Mouse (Mus musculus): Measurements from ENCODE around the gene Pxn. TPM values are rescaled to one million over a fixed set of nuclear protein-coding genes. Genes with fewer than 3 reads are reported as not detected.
"Not testable (repeated sequence)": the region's sequence is repeated elsewhere in the genome, so short reads cannot be mapped to it uniquely, and the experiment has no call there.

Pxn gene
- polyA plus RNA-seq, 1 experiment from 2014 or later: 23.4 TPM

- H3K9me3 ChIP-seq: no peaks in the 10 kb centered on the region
- ATAC-seq (ENCODE audit: low FRiP score): no peak
- no peaks in the 10 kb centered on the region for H3K27me3 ChIP-seq
- 43% methylated on average over 10 of the region's 10 CpGs for WGBS
- H3K27ac ChIP-seq: no peak overlapping the region
- peaks cover 30% of the 10 kb centered on the region for H3K36me3 ChIP-seq
- H3K4me1 ChIP-seq (replicated peaks): peaks cover 41% of the 10 kb centered on the region
- H3K9ac ChIP-seq: no peak overlapping the region
- no peak overlapping the region for H3K4me3 ChIP-seq
- H3K4me2 ChIP-seq: no peak overlapping the region
Measured at GRCm38 (mm10) chr5:115568681-115569080, 62.2 kb downstream of the Pxn start.

- Histone ChIP-seq H3K27ac (no peak overlapping the region), H3K4me2 (no peak overlapping the region), H3K4me3 (no peak overlapping the region), H3K36me3 (peaks cover 33% of the 10 kb centered on the region), H3K9me3 (no peaks in the 10 kb centered on the region), H3K4me1 (replicated peaks) (peaks cover 34% of the 10 kb centered on the region), H3K9ac (no peak overlapping the region), H3K27me3 (no peaks in the 10 kb centered on the region)
- ATAC-seq (ENCODE audit: low FRiP score): no peak
- WGBS: 87% methylated on average over 11 of the region's 11 CpGs
Measured at GRCm38 (mm10) chr5:115569308-115569707, 62.8 kb downstream of the Pxn start.

GRCm38 (mm10) chr5:115569721-115570120 is 63.2 kb downstream of the Pxn start:
- H3K36me3 ChIP-seq: peaks cover 37% of the 10 kb centered on the region
- no peak for ATAC-seq (ENCODE audit: low FRiP score)
- 81% methylated on average over 4 of the region's 4 CpGs for WGBS
- H3K4me1 ChIP-seq (replicated peaks): peaks cover 30% of the 10 kb centered on the region
- H3K27me3 ChIP-seq: no peaks in the 10 kb centered on the region
- no peak overlapping the region for H3K4me2 ChIP-seq
- H3K4me3 ChIP-seq: no peak overlapping the region
- no peak overlapping the region for H3K9ac ChIP-seq
- no peak overlapping the region for H3K27ac ChIP-seq
- no peaks in the 10 kb centered on the region for H3K9me3 ChIP-seq

DNA sequence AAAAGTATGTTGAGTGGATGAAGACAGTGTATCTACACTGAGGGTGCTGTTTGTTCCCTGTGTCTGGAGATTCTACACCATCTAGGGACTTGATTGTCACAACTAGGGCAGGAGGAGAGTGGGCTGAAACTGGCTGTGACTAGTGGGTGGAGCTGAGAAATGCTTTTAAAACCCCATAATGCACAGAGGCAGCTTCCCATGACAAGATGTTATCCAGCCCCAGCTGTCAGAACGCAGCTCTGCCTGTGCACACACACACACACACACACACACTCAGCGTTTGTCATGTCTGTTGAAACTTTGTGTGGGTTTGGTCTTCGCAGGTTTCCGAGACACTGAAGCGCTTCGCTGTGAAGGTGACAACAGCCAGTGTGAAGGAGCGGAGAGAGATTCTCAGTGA is 64.6 kb downstream of the Pxn start:
- WGBS: 95% methylated on average over 7 of the region's 7 CpGs
- H3K9ac ChIP-seq: no peak overlapping the region
- H3K36me3 ChIP-seq: peaks cover 51% of the 10 kb centered on the region
- peaks cover 23% of the 10 kb centered on the region for H3K4me1 ChIP-seq (replicated peaks)
- H3K9me3 ChIP-seq: no peaks in the 10 kb centered on the region
- no peak for ATAC-seq (ENCODE audit: low FRiP score)
- H3K4me3 ChIP-seq: no peak overlapping the region
- no peaks in the 10 kb centered on the region for H3K27me3 ChIP-seq
- H3K27ac ChIP-seq: no peak overlapping the region
- H3K4me2 ChIP-seq: no peak overlapping the region

- no peak for ATAC-seq (ENCODE audit: low FRiP score)
- no peak overlapping the region; the same call in 1 of the 2 replicates for H3K27ac ChIP-seq
- no peak overlapping the region for H3K9ac ChIP-seq
- H3K4me2 ChIP-seq: no peak overlapping the region
- H3K4me1 ChIP-seq (replicated peaks): peaks cover 15% of the 10 kb centered on the region
- no peaks in the 10 kb centered on the region for H3K9me3 ChIP-seq
- H3K27me3 ChIP-seq: no peaks in the 10 kb centered on the region
- 68% methylated on average over 17 of the region's 17 CpGs for WGBS
- H3K4me3 ChIP-seq: no peak overlapping the region
- H3K36me3 ChIP-seq: peaks cover 67% of the 10 kb centered on the region
Measured at GRCm38 (mm10) chr5:115572679-115573535, 66.4 kb downstream of the Pxn start.

DNA sequence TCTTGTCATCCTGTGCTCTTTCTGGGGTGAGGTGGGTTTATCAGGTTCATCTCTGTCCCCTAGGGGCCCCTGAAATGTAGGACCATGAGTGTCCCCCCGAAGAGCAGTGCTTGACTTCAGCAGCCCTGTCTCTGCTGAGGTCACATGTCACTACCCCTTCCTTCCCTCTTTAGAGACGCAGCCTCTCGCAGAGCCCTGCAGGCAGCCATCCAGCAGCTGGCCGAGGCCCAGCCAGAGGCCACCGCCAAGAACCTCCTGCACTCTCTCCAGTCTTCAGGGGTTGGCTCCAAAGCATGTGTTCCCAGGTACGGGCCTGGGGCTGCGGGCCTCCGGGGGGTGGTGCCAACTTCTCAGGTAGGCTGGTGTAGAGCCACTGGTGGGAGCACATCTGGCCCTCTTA is 68.5 kb downstream of the Pxn start:
- H3K27me3 ChIP-seq: no peaks in the 10 kb centered on the region
- no peak overlapping the region for H3K4me2 ChIP-seq
- WGBS: 89% methylated on average over 8 of the region's 8 CpGs
- H3K36me3 ChIP-seq: peaks cover 88% of the 10 kb centered on the region
- H3K9ac ChIP-seq: no peak overlapping the region
- no peak overlapping the region for H3K4me3 ChIP-seq
- H3K9me3 ChIP-seq: no peaks in the 10 kb centered on the region
- H3K27ac ChIP-seq: no peak overlapping the region
- H3K4me1 ChIP-seq (replicated peaks): no peaks in the 10 kb centered on the region
- ATAC-seq (ENCODE audit: low FRiP score): no peak

DNA sequence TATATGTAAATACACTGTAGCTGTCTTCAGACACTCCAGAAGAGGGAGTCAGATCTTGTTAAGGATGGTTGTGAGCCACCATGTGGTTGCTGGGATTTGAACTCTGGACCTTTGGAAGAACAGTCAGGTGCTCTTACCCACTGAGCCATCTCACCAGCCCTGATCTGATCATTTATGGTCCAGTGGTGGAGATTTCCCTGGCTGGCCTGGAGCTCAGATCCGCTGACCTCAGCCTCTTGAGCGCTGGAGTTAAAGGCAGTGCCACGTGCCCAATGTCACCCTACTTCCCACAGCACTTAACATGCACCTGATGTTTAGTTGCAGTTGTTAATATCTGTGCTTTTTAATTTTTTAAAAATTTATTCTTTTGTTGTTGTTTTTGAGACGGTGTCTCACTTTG is 71.2 kb downstream of the Pxn start:
- WGBS: 95% methylated on average over 4 of the region's 4 CpGs
- peaks cover 97% of the 10 kb centered on the region for H3K36me3 ChIP-seq

GRCm38 (mm10) chr5:115578922-115579321 is 72.4 kb downstream of the Pxn start:
- no peak overlapping the region for H3K9ac ChIP-seq
- no peaks in the 10 kb centered on the region for H3K4me1 ChIP-seq (replicated peaks)
- H3K27me3 ChIP-seq: no peaks in the 10 kb centered on the region
- H3K4me3 ChIP-seq: no peak overlapping the region
- WGBS: 94% methylated on average over 14 of the region's 14 CpGs
- H3K9me3 ChIP-seq: peaks cover 12% of the 10 kb centered on the region
- no peak overlapping the region for H3K27ac ChIP-seq
- ATAC-seq (ENCODE audit: low FRiP score): no peak
- no peak overlapping the region for H3K4me2 ChIP-seq
- peaks cover 98% of the 10 kb centered on the region for H3K36me3 ChIP-seq

More for the DNA sequence above, 71.2 kb downstream of the Pxn start:
- H3K4me1 ChIP-seq (replicated peaks); H3K9me3 ChIP-seq; H3K4me2 ChIP-seq; H3K27ac ChIP-seq; H3K27me3 ChIP-seq; H3K9ac ChIP-seq; ATAC-seq (ENCODE audit: low FRiP score); H3K4me3 ChIP-seq: not testable (repeated sequence)

GRCm38 (mm10) chr5:115579363-115579762 is 72.9 kb downstream of the Pxn start:
- Histone ChIP-seq H3K4me2 (no peak overlapping the region), H3K4me1 (replicated peaks) (no peaks in the 10 kb centered on the region), H3K9ac (no peak overlapping the region), H3K27me3 (no peaks in the 10 kb centered on the region), H3K27ac (no peak overlapping the region), H3K4me3 (no peak overlapping the region), H3K36me3 (peaks cover 98% of the 10 kb centered on the region), H3K9me3 (peaks cover 12% of the 10 kb centered on the region)
- ATAC-seq (ENCODE audit: low FRiP score): no peak
- WGBS: 91% methylated on average over 5 of the region's 5 CpGs

DNA sequence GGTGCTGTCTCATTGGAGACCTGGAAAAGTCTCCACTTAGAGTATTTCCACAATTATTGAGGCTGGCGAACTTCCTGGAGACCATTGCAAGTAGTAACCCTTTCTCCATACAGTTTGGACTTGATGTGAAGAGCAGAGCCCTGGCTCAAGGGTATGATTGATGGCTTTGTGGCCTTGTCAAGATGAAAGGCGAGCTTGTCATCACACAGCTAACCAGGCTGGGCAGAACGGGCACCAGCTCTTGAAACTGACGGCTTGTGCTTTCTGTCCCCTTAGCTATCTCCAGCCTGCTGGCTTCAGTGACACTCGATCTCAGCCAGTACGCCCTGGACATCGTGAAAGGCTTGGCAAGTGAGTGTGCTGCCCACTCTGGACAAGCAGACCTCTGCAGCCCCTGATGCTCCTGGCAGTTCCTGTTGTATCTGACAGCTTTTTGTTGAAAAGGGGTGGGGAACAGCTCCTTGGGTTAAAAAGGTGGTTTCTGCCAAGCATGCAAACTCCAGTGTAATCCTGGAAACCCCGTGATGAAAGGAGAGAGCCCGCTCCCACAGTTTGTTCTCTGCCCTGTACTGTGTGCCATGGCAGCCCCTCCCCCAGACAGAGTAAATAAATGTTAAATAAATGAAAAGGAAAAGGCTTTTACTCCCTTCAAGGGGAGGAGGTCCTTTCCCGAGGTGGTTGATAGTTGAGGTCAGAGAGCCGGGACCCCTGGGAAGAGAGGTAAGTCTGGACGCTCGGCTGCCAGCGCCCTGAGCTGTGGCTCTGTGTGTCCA is 73.9 kb downstream of the Pxn start:
- Histone ChIP-seq H3K4me1 (replicated peaks) (no peaks in the 10 kb centered on the region), H3K9me3 (peaks cover 12% of the 10 kb centered on the region)

GRCm38 (mm10) chr5:115581662-115582061 is 75.2 kb downstream of the Pxn start:
- no peak overlapping the region for H3K9ac ChIP-seq
- peaks cover 12% of the 10 kb centered on the region for H3K9me3 ChIP-seq
- peaks cover 98% of the 10 kb centered on the region for H3K36me3 ChIP-seq
- H3K4me2 ChIP-seq: no peak overlapping the region
- 97% methylated on average over 9 of the region's 9 CpGs for WGBS
- H3K4me1 ChIP-seq (replicated peaks): no peaks in the 10 kb centered on the region
- no peak for ATAC-seq (ENCODE audit: low FRiP score)
- no peaks in the 10 kb centered on the region for H3K27me3 ChIP-seq
- H3K4me3 ChIP-seq: no peak overlapping the region
- H3K27ac ChIP-seq: no peak overlapping the region

More for the DNA sequence above, 73.9 kb downstream of the Pxn start:
- H3K4me3 ChIP-seq: no peak overlapping the region
- no peak overlapping the region for H3K4me2 ChIP-seq
- WGBS: 92% methylated on average over 14 of the region's 14 CpGs
- no peaks in the 10 kb centered on the region for H3K27me3 ChIP-seq
- no peak for ATAC-seq (ENCODE audit: low FRiP score)
- no peak overlapping the region for H3K9ac ChIP-seq
- H3K36me3 ChIP-seq: peaks cover 98% of the 10 kb centered on the region
- H3K27ac ChIP-seq: no peak overlapping the region

GRCm38 (mm10) chr5:115585616-115586015 is 79.1 kb downstream of the Pxn start:
- 86% methylated on average over 12 of the region's 12 CpGs for WGBS
- ATAC-seq (ENCODE audit: low FRiP score): no peak
- H3K4me1 ChIP-seq (replicated peaks): no peaks in the 10 kb centered on the region
- H3K9me3 ChIP-seq: peaks cover 12% of the 10 kb centered on the region
- H3K27ac ChIP-seq: no peak overlapping the region
- H3K4me2 ChIP-seq: no peak overlapping the region
- H3K9ac ChIP-seq: no peak overlapping the region
- no peaks in the 10 kb centered on the region for H3K27me3 ChIP-seq
- peaks cover 97% of the 10 kb centered on the region for H3K36me3 ChIP-seq
- H3K4me3 ChIP-seq: no peak overlapping the region

Measured in hindbrain, embryonic 13.5 days (tissue).